Mouse (Mus musculus): ENCODE results near the gene Dynlt1a. TPM values are rescaled to one million over a fixed set of nuclear protein-coding genes. Genes with fewer than 3 reads are reported as not detected.

The Dynlt1a gene
- polyA plus RNA-seq, 1 experiment from 2014 or later = 17.2 TPM

Other genes with a start within 250 kb of the Dynlt1a start
- 3.9 and 5.4 TPM in 2 replicates for gene Serac1, start 237.8 kb downstream of the Dynlt1a start, polyA plus RNA-seq (2015; fragmentation: Nextera tagmentation; extraction: Ambion mirVana)
- gene Gtf2h5, start 237.7 kb downstream of the Dynlt1a start, polyA plus RNA-seq (2015; fragmentation: Nextera tagmentation; extraction: Ambion mirVana) = 165 and 182 TPM in 2 replicates
- 89.8 and 101 TPM in 2 replicates for gene Tulp4, start 211.1 kb downstream of the Dynlt1a start, polyA plus RNA-seq (2015; fragmentation: Nextera tagmentation; extraction: Ambion mirVana)
- gene Tmem181a, start 60.6 kb downstream of the Dynlt1a start, polyA plus RNA-seq (2015; fragmentation: Nextera tagmentation; extraction: Ambion mirVana) = 19.4 and 21.0 TPM in 2 replicates
- gene Dynlt1b, start 112.6 kb upstream of the Dynlt1a start, polyA plus RNA-seq (2015; fragmentation: Nextera tagmentation; extraction: Ambion mirVana) = 467 and 526 TPM in 2 replicates

All from embryonic facial prominence, embryonic 15.5 days (tissue).